Mouse (Mus musculus): ENCODE measurements around the gene H2al1f. TPM values are rescaled to one million over a fixed set of nuclear protein-coding genes. Genes with fewer than 3 reads are reported as not detected.

H2al1f gene
- total and polyA plus RNA-seq, 3 experiments, result not detected

Other genes with a start within 250 kb of the H2al1f start
- not detected in 2 replicates for gene H2al1a, start 15.9 kb upstream of the H2al1f start, total RNA-seq (2012; rRNA removed)
- not detected for gene H2al1a, start 15.9 kb upstream of the H2al1f start, polyA plus RNA-seq (2012; ENCODE audit: insufficient read depth in 1 of 2, insufficient read length in 2 of 2, low read depth in 1 of 2, low replicate concordance in 2 of 2, missing spikeins in 1 of 2)
- gene H2al1b, start 12.7 kb upstream of the H2al1f start, total RNA-seq (2012; rRNA removed), result not detected in 2 replicates
- gene H2al1b, start 12.7 kb upstream of the H2al1f start, polyA plus RNA-seq (2012; ENCODE audit: insufficient read depth in 1 of 2, insufficient read length in 2 of 2, low read depth in 1 of 2, low replicate concordance in 2 of 2, missing spikeins in 1 of 2), result not detected
- gene H2al1c, start 9.5 kb upstream of the H2al1f start, total RNA-seq (2012; rRNA removed), result not detected in 2 replicates
- gene H2al1c, start 9.5 kb upstream of the H2al1f start, polyA plus RNA-seq (2012; ENCODE audit: insufficient read depth in 1 of 2, insufficient read length in 2 of 2, low read depth in 1 of 2, low replicate concordance in 2 of 2, missing spikeins in 1 of 2), result not detected
- gene H2al1d, start 6.3 kb upstream of the H2al1f start, total RNA-seq (2012; rRNA removed), result not detected in 2 replicates
- not detected for gene H2al1d, start 6.3 kb upstream of the H2al1f start, polyA plus RNA-seq (2012; ENCODE audit: insufficient read depth in 1 of 2, insufficient read length in 2 of 2, low read depth in 1 of 2, low replicate concordance in 2 of 2, missing spikeins in 1 of 2)
- gene H2al1e, start 3.2 kb upstream of the H2al1f start, total RNA-seq (2012; rRNA removed), result not detected in 2 replicates
- gene H2al1e, start 3.2 kb upstream of the H2al1f start, polyA plus RNA-seq (2012; ENCODE audit: insufficient read depth in 1 of 2, insufficient read length in 2 of 2, low read depth in 1 of 2, low replicate concordance in 2 of 2, missing spikeins in 1 of 2), result not detected
- not detected in 2 replicates for gene H2al1g, start 3.1 kb downstream of the H2al1f start, total RNA-seq (2012; rRNA removed)
- gene H2al1g, start 3.1 kb downstream of the H2al1f start, polyA plus RNA-seq (2012; ENCODE audit: insufficient read depth in 1 of 2, insufficient read length in 2 of 2, low read depth in 1 of 2, low replicate concordance in 2 of 2, missing spikeins in 1 of 2), result not detected
- gene H2al1h, start 6.3 kb downstream of the H2al1f start, total RNA-seq (2012; rRNA removed), result not detected in 2 replicates
- not detected for gene H2al1h, start 6.3 kb downstream of the H2al1f start, polyA plus RNA-seq (2012; ENCODE audit: insufficient read depth in 1 of 2, insufficient read length in 2 of 2, low read depth in 1 of 2, low replicate concordance in 2 of 2, missing spikeins in 1 of 2)
- not detected in 2 replicates for gene H2al1i, start 9.5 kb downstream of the H2al1f start, total RNA-seq (2012; rRNA removed)
- not detected for gene H2al1i, start 9.5 kb downstream of the H2al1f start, polyA plus RNA-seq (2012; ENCODE audit: insufficient read depth in 1 of 2, insufficient read length in 2 of 2, low read depth in 1 of 2, low replicate concordance in 2 of 2, missing spikeins in 1 of 2)
- not detected in 2 replicates for gene H2al1j, start 12.7 kb downstream of the H2al1f start, total RNA-seq (2012; rRNA removed)
- gene H2al1j, start 12.7 kb downstream of the H2al1f start, polyA plus RNA-seq (2012; ENCODE audit: insufficient read depth in 1 of 2, insufficient read length in 2 of 2, low read depth in 1 of 2, low replicate concordance in 2 of 2, missing spikeins in 1 of 2), result not detected